Mouse (Mus musculus) gastrocnemius, postnatal 36 days (tissue): ENCODE results near the gene 2410137M14Rik. TPM values are rescaled to one million over a fixed set of nuclear protein-coding genes. Genes with fewer than 3 reads are reported as not detected.

Source experiments
- DNase-seq, 2 experiments: peaks; one replicate each; pipeline ENCODE4 v3.0.0; 2022
- intact Hi-C: fragments of 180-260 bp; cut with DNase I; formaldehyde crosslinking; loops from one replicate; pipeline ENCODE4 v1.15.1; 2025
- total RNA-seq, 2 experiments: library from RNA; stranded (reverse); gene quantifications; 2 replicates each; pipeline ENCODE4 v1.2.3; 2021

The 2410137M14Rik gene
- total RNA-seq, 2 experiments from 2014 or later: not detected

DNA sequence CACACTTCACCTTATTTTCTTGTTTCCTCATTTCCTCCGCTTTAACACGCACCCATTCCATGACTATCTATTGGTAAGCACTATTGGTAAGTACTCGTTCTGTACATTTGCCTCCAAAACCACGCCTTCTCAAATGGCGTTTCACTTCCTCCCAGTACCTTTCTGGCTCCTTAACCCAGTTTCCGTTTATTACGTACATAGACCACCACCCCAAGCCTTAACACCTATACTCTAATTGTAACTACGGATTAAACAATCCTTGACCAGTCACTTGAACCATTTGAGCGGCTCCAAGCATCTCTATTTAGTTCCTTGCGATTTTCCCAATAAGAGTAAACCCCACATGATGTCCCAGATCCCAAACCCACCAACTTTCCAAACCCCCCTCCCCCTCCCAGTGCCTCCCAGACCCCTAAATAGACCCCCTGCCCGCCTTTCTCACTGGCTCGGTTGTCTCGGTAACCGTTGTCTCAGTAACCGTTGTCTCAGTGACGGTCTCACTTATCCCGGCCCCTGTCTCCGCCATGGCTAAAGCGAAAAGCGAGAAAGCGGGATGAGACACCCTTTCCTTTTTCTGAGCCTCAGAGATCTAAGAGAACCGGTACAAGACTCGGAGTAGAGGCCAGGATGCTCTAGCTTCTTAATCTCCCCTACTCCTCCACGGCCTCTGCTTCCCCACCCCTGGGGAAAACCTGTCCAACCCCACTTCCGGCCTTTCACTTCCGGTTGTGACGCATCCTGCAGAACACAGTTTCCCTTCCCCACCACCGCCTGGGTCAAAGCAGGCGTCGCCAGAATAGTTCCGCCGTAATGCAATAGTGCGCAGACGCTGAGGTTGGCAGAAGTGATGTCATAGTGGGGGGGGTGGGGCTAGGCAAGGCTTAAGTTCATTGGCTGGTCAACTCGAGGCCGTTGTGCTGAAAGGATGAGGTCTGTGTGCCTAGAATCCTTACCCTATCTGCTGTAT lies 29.8 kb downstream of the 2410137M14Rik start, which contains the start of gene Ppp1r11:
Gene Ppp1r11, minus strand, starts transcription at position 761 of the 967 bp plus-strand sequence.
- intact Hi-C loops: no loop called here
- DNase-seq: peak; percentile 85 to 93

DNA sequence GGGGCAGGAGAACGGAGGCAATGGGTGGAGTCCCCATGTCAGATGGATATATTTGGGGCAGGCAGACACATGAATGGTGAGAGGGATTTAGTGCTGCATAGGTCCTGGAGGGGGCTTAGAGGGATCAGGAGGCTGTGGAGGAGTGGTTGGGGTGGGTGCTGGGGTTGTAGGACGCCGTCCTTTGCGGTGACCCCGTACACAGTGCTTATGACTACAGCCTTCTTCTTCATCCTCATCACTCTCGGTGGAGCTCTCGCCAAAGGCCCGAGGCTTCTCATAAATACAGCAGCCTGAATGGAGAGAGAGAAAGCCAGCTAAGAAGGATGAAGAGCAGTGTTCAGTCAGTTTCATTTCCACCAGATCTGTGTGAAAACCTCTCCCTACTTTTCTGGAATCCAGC lies 31.8 kb downstream of the 2410137M14Rik start:
- no peak for DNase-seq
- intact Hi-C loops: no loop called here

DNA sequence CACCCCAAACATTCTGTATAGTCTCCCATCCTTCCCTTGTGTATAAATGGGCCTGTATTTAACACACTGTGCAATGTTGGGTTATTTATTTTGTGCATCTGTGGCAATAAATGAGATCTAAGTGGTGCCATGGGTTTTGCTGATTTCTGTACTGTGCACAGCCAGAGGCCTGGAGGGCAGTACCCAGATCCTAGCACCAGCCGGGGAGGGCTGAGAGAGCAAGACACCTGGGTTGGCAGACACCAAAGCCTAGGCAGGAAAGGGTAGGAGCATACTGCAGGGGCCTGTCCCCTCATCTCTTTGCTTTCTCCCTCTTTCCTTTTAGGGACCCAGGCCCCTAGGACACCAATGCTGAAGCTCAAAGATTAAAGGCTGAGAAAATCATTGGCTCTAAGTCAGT lies 32.8 kb downstream of the 2410137M14Rik start:
- DNase-seq: no peak
- intact Hi-C loops: no loop called here

DNA sequence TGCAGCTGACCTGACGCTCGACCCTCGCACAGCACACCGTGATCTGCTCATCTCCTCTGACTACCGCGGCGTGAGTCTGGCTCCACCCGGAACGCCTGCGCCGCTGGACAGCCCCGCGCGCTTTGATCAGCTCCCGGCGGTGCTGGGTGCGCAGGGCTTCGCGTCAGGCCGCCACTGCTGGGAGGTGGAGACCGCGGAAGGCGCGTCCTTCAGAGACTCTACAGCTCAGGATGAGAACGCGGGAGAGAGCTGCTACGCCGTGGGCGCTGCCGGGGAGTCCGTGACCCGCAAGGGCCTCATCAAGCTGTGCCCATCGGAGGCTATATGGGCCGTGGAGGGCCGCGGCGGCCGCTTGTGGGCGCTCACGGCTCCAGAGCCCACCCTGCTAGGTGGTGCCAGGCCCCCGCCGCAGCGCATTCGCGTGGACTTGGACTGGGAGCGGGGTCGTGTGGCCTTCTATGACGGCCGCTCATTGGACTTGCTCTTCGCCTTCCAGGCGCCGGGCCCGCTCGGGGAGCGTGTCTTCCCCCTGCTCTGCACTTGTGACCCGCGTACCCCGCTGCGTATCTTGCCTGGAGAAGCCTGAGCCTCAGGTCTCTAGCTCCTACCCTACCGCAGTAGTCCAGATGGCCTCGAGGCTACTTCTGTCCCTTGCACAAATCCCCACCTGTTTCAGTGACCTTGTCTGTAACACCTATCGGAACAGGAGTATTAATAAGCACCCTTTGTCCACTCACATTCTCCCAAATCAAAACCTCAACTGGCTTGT lies 33.8 kb downstream of the 2410137M14Rik start:
- intact Hi-C loops: no loop called here
- DNase-seq: peak; percentile 17 to 34

DNA sequence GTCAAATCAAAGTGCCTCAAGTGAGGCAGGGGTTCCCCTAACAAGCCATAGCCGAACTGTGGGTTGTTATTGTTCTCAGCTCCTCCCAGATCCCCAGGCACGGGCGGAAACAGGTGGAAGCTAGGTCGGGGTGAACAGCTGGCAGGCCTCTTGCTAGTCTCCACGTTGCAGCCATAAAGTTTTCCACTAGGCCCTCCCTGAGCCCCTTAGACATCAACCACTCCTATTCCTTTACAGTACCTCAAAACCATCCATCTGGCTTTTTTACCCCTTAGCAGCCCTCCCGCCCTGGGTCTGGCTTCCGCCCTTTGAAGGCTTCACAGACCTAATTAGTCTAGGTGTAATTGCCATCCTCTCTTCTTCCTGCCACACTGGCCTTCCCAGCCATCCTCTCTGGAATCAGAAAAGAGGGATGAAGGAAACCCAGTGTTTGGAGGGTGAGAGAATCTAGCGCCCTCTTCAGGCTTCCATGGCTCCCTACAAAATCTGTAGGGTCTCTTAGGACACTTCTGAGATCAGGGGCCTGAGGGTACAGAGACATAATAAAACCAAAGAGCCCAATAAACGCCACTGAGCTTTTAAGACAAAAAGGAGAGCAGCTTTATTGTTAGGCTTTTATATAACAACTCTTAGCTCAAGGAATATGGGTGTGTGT lies 36.8 kb downstream of the 2410137M14Rik start:
- no peak for DNase-seq
- intact Hi-C loops: no loop called here

DNA sequence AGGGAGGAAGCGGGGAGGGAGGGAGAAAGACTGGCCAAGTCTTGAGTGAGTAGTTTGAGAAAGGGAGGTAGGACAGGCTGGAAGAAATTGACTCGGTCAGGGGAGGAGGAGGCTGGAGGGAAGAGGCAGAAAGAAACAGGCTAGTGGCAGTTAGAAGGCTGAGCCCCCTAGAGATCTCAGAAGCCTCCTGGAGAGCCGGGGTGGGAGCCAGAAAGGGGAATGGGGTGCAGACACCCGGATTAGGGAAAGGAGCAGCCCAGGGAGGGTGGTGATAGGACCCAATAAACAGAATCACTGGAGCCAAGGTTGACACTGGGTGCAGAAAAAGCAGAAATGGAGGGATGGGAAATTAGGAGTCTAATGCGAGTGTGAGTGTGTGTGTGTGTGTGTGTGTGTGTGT lies 37.3 kb downstream of the 2410137M14Rik start:
- intact Hi-C loops: no loop called here
- no peak for DNase-seq

DNA sequence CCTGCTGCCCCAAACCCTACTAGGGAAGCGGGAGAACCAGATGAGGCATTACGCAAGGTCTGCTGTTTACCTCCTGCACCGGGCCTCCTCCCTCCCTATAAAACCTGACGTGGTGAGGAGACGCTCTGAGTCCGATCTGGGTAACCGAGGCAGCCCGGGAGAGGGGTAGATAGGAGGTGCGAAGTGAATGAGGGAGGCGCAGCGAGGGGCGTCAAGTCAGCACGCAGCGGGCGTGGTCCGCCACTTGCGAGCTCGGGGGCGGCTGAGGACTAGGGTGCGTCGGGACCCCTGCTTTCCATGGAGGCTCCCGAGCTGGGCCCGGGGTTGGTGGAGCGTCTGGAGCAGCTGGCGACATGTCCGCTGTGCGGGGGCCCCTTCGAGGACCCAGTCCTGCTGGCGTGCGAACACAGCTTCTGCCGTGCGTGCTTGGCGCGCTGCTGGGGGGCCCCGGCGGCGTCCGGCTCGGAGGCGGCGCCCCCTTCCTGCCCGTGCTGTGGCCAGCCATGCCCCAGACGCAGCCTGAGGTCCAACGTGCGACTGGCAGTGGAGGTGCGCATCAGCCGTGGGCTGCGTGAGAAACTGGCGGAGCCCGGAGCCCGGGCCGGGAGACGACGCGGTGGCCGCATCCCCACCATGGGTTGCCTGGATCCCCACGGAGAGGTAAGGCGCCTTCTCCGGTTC lies 38.1 kb downstream of the 2410137M14Rik start, which contains the start of gene Rnf39:
Gene Rnf39, plus strand, starts transcription at position 128 of the 681 bp plus-strand sequence.
- intact Hi-C loops: no loop called here
- no peak for DNase-seq

DNA sequence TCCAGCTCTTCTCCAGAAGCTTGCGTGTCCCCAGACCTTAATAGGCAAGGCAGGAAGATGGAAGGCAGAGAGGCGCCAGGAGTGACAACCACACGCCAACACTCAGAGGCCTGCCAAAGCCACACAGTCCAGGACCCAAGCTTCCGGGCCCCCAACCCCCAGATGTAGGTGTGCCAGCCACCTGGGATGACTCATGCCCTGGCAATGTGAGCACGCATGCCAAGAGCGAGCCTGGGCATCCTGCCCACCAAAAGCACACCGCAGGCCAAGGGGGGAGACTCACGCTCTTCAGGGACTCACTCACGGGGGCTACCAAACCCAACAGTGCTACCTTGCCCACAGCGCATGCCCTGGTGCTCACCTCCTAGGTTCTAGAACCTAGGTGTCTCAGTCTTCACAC lies 38.6 kb downstream of the 2410137M14Rik start:
- intact Hi-C loops: no loop called here
- peak in 1 of 2 experiments; percentile 19 for DNase-seq

DNA sequence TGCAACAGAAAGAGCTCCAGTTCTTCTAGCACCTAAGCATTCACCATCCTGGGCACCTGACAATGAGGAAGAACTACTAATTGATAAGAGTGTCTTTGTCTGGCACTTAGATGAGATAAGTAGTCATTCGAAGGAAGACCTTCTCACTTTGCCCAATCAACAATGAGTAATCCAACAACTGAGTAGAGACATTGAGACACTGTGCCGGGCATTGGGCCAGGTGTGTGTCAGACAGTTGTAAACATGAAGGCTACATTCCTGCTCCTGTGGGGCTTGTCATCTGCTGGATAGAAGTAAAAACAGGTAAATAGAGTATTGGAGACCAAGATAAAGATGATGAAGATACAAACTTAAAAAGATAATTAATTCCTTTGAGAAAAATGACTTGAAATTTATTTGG lies 43.0 kb downstream of the 2410137M14Rik start:
- no peak for DNase-seq
- intact Hi-C loops: no loop called here

DNA sequence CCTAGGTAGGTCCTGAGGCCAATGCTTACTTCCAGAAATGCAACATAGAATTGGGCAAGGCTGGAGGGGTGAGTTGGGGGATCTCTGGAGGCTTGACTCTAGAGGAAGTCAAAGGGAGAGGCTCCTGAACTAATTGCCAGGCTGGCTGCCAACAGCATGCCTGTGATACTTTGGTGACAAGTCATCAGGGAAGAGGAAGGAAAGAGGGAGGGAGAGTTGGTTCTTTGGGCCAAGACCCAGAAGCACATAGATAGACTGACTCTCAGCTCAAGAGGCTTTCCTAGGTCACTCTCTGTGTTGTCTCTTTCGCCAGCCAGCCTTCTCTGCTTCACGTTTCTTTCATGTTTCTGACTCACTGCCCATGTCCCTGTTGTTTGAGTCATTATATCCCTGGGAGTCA lies 49.2 kb downstream of the 2410137M14Rik start:
- DNase-seq: no peak
- intact Hi-C loops: no loop called here

DNA sequence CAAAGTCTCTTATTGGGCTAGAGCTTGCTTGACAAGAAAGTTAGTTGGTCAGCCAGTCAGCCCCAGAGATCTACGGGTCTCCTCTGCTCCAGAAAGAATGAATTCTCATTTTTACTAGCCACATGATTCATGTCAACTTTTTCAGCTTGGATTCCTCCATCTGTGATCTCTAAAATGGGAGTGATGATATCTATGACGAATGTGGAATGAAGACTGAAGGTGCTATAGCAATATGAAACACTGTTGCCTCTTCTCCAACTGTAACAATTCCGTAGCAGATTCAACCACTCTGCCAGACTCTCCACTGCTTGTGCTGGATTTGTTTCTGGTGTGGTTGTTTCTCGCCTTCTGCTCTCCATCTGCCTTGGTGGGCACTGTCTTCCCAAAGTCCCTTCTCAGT lies 49.9 kb downstream of the 2410137M14Rik start:
- intact Hi-C loops: no loop called here
- DNase-seq: no peak

DNA sequence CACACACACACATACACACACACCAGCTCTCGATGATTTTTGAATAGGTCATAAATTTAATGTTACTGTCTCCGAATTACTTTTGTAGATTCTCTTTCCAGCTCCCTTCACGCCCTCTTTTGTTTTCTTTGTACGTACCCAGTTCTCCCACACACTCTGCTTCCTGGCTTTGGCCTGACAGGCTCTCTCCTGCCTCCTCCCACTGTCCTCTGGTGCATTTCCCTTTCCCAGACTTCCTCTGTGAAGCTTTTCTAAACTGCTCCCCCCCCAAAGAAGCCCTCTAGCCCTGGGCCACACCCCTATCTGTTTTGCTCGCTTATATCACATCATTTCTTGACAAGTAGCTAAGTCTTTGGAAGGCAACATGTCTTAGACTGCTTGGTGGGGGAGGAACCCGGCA lies 50.8 kb downstream of the 2410137M14Rik start:
- intact Hi-C loops: no loop called here
- no peak for DNase-seq

DNA sequence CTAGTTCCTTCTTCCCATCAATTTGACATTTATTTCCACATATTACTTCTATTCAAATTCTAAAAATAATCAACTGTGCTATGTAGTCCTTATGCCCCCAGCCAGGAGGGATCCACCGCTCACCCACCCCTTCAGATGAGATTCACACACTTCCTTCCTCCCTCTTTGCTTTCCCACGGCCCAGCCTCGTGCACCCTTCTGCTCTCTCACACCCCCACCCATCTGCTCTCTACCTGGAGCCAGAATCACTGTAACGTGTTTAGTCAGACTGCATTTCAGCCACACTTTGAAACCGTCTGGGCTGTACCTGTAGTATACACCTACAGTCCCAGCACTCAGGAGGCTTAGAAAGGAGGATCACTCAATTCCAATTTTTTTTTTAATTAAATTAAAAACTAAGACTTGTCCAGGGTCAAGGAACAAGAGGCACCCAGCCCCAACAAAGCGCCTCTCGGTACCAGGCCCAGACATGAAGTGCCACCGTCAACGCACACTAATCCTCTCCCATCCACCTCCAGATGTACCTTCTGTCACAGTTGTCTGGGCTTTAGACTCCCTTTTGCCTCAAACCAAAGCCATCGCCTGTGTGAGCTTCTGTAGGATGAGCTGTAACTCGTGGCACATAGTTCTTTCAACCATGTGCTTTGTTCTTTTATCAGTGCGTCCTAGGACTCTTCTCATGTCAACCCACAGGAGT lies 51.7 kb downstream of the 2410137M14Rik start:
- DNase-seq: no peak
- intact Hi-C loops: no loop called here

Other genes starting within 250 kb of the 2410137M14Rik start
- gene H2-M10.5, start 208.3 kb downstream of the 2410137M14Rik start, total RNA-seq: not detected
- gene H2-M10.6, start 169.1 kb downstream of the 2410137M14Rik start, total RNA-seq: not detected
- gene Trim26, start 144.1 kb downstream of the 2410137M14Rik start, total RNA-seq: 10 to 100 TPM; 17.1 to 18.8 TPM
- gene Trim15, start 114.0 kb downstream of the 2410137M14Rik start, total RNA-seq: not detected
- gene Trim10, start 111.7 kb downstream of the 2410137M14Rik start, total RNA-seq: not detected
- gene Trim40, start 91.1 kb downstream of the 2410137M14Rik start, total RNA-seq: not detected
- gene Trim31, start 83.1 kb downstream of the 2410137M14Rik start, total RNA-seq: not detected
- gene Rnf39, start 38.3 kb downstream of the 2410137M14Rik start, total RNA-seq: not detected
- gene Ppp1r11, start 29.5 kb downstream of the 2410137M14Rik start, total RNA-seq: 10 to 100 TPM; 48.0 to 56.2 TPM
- 10 to 100 TPM; 16.1 to 17.7 TPM for gene Znrd1, start 22.7 kb downstream of the 2410137M14Rik start, total RNA-seq
- 10 to 100 TPM; 16.1 to 17.2 TPM for gene Znrd1as, start 22.6 kb downstream of the 2410137M14Rik start, total RNA-seq
- under 1 TPM in 1 of 2 experiments, not detected in 1; 0.10 TPM for gene H2-M5, start 8.3 kb upstream of the 2410137M14Rik start, total RNA-seq
- under 1 TPM; 0.23 to 0.59 TPM for gene Zfp57, start 19.9 kb upstream of the 2410137M14Rik start, total RNA-seq
- not detected for gene Mog, start 42.2 kb upstream of the 2410137M14Rik start, total RNA-seq
- gene Gabbr1, start 64.7 kb upstream of the 2410137M14Rik start, total RNA-seq: 1 to 10 TPM; 8.0 to 8.1 TPM
- gene Olfr90, start 107.3 kb upstream of the 2410137M14Rik start, total RNA-seq: not detected
- gene Olfr91, start 117.0 kb upstream of the 2410137M14Rik start, total RNA-seq: not detected
- gene Olfr92, start 138.9 kb upstream of the 2410137M14Rik start, total RNA-seq: not detected
- not detected for gene Olfr93, start 180.3 kb upstream of the 2410137M14Rik start, total RNA-seq
- under 1 TPM in 1 of 2 experiments, not detected in 1; 0.28 TPM for gene Ubd, start 212.7 kb upstream of the 2410137M14Rik start, total RNA-seq
- not detected for gene Olfr94, start 219.8 kb upstream of the 2410137M14Rik start, total RNA-seq
- not detected for gene Olfr95, start 231.9 kb upstream of the 2410137M14Rik start, total RNA-seq
- not detected for gene Olfr96, start 238.9 kb upstream of the 2410137M14Rik start, total RNA-seq